Mouse (Mus musculus): ENCODE results near the gene Dennd5b. TPM values are rescaled to one million over a fixed set of nuclear protein-coding genes. Genes with fewer than 3 reads are reported as not detected.

Dennd5b gene
- polyA plus RNA-seq, 1 experiment from 2014 or later, result 5.8 TPM

DNA sequence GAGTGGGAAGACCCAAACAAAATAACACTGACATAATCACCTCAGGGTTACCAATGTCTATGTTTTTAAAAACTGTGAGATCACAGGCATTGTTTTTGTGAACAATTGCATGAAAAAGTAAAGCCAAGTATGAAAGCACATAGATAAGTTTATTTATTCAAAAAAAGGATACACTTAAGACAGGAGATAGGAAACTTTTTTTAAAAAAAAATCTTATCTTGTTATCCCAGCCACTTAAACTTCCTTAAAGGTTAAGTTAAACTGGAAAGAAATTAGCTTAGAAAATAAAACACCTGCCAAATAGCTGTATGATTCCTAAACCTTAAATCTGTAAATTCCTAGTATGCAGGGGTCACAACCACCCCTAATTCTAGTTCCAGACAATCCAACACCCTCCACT lies 2.5 kb downstream of the Dennd5b start:
- Histone ChIP-seq H3K27ac (replicated peaks) (0 out of 2 replicates have a peak overlapping the region, but pooled peaks have one; percentile 9), H3K9ac (0 out of 2 replicates have a peak overlapping the region, but pooled peaks have one; percentile 66), H3K4me3 (0 out of 2 replicates have a peak overlapping the region, but pooled peaks have one; percentile 95), H3K4me2 (peak overlapping the region; percentile 78), H3K4me1 (peaks cover 22% of the 10 kb centered on the region), H3K27me3 (replicated peaks) (no peaks in the 10 kb centered on the region; the same call in 1 of the 2 replicates), H3K9me3 (no peaks in the 10 kb centered on the region), H3K36me3 (no peaks in the 10 kb centered on the region)
- no peak for ATAC-seq (ENCODE audit: extremely low read depth, insufficient number of reproducible peaks, low FRiP score, low TSS enrichment)

DNA sequence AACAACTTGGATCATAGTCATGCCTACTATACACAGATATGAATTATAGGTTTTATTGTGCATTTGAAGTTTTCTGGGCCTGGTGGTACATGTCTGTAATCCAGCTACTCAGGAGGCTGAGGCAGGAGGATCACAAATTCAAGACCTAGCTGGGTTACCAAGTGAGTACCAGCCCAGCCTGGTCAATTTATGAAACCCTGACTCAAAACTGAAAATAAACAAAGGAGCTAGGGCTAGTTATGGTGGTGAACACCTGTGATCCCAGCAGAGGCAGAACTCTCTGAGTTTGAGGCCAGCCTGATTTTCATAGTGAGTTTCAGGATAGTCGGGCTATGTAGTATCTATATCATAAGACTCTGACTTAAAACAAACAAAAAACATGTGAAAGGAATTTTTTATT lies 4.2 kb downstream of the Dennd5b start:
- Histone ChIP-seq H3K4me3 (no peak overlapping the region), H3K27me3 (replicated peaks) (no peaks in the 10 kb centered on the region; the same call in 1 of the 2 replicates), H3K4me2 (no peak overlapping the region), H3K4me1 (peaks cover 29% of the 10 kb centered on the region), H3K36me3 (no peaks in the 10 kb centered on the region), H3K27ac (replicated peaks) (no peak overlapping the region), H3K9me3 (no peaks in the 10 kb centered on the region), H3K9ac (no peak overlapping the region)
- WGBS, result 81% methylated on average over 1 of the region's 1 CpGs
- no peak for ATAC-seq (ENCODE audit: extremely low read depth, insufficient number of reproducible peaks, low FRiP score, low TSS enrichment)

DNA sequence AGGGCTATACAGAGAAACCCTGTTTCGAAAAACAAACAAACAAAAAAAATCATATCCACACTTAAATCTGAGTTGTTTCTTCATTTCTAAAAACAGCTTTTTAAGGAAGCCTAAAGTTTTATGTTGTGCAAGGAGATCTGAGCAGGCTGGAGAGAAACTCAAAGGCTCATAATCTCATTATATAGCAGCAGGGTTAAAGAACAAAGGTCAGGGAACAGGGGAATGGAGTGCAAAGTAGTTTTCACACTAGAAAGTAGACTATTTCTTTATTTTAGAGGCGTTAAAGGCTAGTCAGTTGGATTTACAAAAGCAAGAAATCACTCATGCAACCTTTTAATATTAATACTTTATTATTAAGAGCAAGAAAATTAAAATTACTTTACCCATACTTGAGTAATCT lies 5.2 kb downstream of the Dennd5b start:
- ATAC-seq (ENCODE audit: extremely low read depth, insufficient number of reproducible peaks, low FRiP score, low TSS enrichment), result no peak
- Histone ChIP-seq H3K4me3 (no peak overlapping the region), H3K4me1 (peaks cover 26% of the 10 kb centered on the region)

DNA sequence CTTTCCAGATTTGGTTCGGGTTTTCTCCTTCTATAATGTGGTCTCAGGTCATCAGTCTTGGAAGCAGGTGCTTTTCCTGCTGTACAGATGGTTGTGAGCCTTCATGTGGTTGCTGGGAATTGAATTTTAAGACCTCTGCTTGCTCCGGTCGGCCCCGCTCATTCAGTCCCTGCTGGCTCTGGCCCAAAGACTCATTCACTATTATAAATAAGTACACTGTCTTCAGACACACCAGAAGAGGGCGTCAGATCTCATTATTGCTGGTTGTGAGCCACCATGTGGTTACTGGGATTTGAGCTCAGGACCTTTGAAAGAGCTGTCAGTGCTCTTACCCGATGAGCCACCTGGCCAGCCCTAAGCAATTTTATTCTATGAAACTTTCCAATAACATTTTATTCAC lies 6.1 kb downstream of the Dennd5b start:
- WGBS, result 64% methylated on average over 6 of the region's 6 CpGs
- no peaks in the 10 kb centered on the region for H3K9me3 ChIP-seq
- H3K27ac ChIP-seq (replicated peaks), result 0 out of 2 replicates have a peak overlapping the region, but pooled peaks have one; percentile 15
- no peaks in the 10 kb centered on the region for H3K27me3 ChIP-seq (replicated peaks)
- peaks cover 26% of the 10 kb centered on the region for H3K4me1 ChIP-seq
- H3K9ac ChIP-seq, result no peak overlapping the region
- no peaks in the 10 kb centered on the region for H3K36me3 ChIP-seq
- ATAC-seq (ENCODE audit: extremely low read depth, insufficient number of reproducible peaks, low FRiP score, low TSS enrichment), result no peak
- no peak overlapping the region for H3K4me3 ChIP-seq
- H3K4me2 ChIP-seq, result no peak overlapping the region

More for the DNA sequence above, 5.2 kb downstream of the Dennd5b start:
- Histone ChIP-seq H3K4me2 (no peak overlapping the region), H3K9me3 (no peaks in the 10 kb centered on the region), H3K36me3 (no peaks in the 10 kb centered on the region), H3K27ac (replicated peaks) (no peak overlapping the region), H3K9ac (no peak overlapping the region), H3K27me3 (replicated peaks) (no peaks in the 10 kb centered on the region; the same call in 1 of the 2 replicates)
- WGBS, result 87% methylated on average over 2 of the region's 2 CpGs

DNA sequence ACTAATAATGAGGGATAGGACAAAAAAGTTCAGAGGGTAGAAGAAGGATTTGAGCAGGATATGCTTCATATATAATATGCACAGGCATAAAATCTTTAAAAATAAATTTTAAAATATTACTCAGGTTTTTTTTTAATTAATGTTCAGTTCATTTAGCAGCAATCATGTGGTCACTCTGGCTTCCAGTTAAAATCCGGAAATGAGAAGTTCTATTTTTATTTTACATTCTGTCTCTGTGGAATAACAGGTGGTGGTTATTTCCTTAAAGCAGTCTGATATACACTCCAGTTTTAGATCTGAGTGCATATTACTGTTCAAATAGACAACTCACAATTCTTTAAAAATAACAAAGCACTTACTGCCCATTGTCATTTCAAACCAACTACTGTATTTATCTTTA lies 6.9 kb downstream of the Dennd5b start:
- no peak for ATAC-seq (ENCODE audit: extremely low read depth, insufficient number of reproducible peaks, low FRiP score, low TSS enrichment)
- H3K27ac ChIP-seq (replicated peaks), result no peak overlapping the region
- H3K4me1 ChIP-seq, result peaks cover 24% of the 10 kb centered on the region
- H3K9ac ChIP-seq, result no peak overlapping the region
- H3K4me3 ChIP-seq, result no peak overlapping the region
- H3K4me2 ChIP-seq, result no peak overlapping the region
- H3K9me3 ChIP-seq, result no peaks in the 10 kb centered on the region
- H3K27me3 ChIP-seq (replicated peaks), result no peaks in the 10 kb centered on the region
- 57% methylated on average over 1 of the region's 1 CpGs for WGBS
- H3K36me3 ChIP-seq, result no peaks in the 10 kb centered on the region

DNA sequence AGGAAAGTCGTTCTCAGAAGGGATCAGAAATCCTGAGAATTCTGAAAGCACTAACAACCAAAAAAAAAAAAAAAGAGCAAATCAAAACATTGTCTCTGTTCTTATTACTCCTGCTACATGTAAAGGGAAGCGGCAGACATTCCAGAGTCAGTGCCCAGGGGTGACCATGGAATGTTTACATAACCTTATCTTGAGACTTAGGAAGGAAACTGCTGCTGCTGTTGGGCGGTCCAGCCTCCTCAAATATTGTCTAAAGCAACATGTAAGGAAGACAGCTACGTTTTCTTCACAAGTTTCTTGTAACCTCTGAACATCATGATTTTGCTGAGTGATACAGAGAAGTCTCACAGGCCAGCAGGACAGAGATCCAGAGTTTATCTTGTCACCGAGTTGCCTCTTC lies 8.0 kb downstream of the Dennd5b start:
- 10% methylated on average over 5 of the region's 5 CpGs for WGBS
- no peaks in the 10 kb centered on the region for H3K27me3 ChIP-seq (replicated peaks)
- ATAC-seq (ENCODE audit: extremely low read depth, insufficient number of reproducible peaks, low FRiP score, low TSS enrichment), result peak; percentile 70; the same call in 1 of the 2 replicates
- H3K36me3 ChIP-seq, result no peaks in the 10 kb centered on the region
- H3K4me1 ChIP-seq, result peaks cover 22% of the 10 kb centered on the region
- peak overlapping the region; percentile 37 for H3K4me2 ChIP-seq
- no peaks in the 10 kb centered on the region for H3K9me3 ChIP-seq
- no peak overlapping the region for H3K4me3 ChIP-seq
- peak overlapping the region; percentile 45; the same call in 1 of the 2 replicates for H3K27ac ChIP-seq (replicated peaks)
- H3K9ac ChIP-seq, result 0 out of 2 replicates have a peak overlapping the region, but pooled peaks have one; percentile 14

DNA sequence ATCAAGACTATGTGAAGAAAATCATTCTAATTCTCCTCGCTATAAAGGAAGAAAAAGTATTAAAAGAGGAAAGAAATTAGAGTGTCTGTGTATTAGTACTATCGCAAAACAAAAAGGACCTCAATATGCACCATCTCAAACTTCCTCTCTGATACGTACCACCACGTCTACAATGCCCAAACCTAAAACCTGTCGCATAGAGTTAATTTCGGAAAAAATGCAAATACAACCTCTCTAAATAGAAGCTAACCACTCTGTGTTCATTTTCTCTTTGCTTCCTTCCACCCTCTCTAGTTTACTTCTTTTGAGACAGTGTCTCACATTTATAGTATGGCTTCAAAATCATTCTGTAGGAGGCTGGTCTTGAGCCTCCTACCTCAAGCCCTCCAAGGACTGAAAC lies 9.1 kb downstream of the Dennd5b start:
- Histone ChIP-seq H3K36me3 (no peaks in the 10 kb centered on the region), H3K4me2 (no peak overlapping the region), H3K4me3 (no peak overlapping the region), H3K27me3 (replicated peaks) (no peaks in the 10 kb centered on the region), H3K9me3 (no peaks in the 10 kb centered on the region), H3K9ac (no peak overlapping the region), H3K27ac (replicated peaks) (no peak overlapping the region), H3K4me1 (peaks cover 22% of the 10 kb centered on the region)
- no peak for ATAC-seq (ENCODE audit: extremely low read depth, insufficient number of reproducible peaks, low FRiP score, low TSS enrichment)
- WGBS, result 90% methylated on average over 6 of the region's 6 CpGs

DNA sequence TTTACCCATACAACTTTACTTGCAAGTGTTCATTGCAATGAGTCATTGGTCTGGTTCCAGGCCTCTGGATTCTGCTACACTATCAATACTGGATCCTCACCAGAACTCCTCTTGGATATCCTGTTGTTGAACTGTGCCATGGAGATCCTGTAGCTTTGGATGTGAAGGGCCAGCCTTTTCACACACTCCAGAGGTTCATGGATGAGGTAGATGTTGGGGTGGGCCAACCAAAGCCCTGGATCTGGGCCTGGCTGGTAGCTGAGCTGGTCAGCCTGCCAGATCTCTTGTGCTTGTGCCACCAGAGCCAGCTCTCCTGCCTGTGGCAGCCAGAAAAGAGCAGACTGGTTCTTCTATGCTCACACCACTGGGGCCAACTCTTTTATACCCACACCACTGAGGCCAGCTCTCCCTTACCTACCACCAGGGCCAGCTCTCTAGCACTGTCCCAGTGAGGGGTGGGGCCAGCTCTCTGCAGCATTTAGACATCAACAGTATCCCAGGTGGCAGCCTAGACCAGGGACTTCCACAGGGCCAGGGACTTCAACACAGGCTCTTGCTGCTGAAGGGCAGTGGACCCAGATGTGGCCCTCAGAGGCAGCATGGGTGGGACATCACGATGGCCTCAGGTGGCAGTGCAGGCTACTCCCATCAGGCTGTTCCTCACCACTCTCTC lies 24.2 kb downstream of the Dennd5b start:
- no peak for ATAC-seq (ENCODE audit: extremely low read depth, insufficient number of reproducible peaks, low FRiP score, low TSS enrichment)
- Histone ChIP-seq H3K36me3 (peaks cover 21% of the 10 kb centered on the region), H3K27me3 (replicated peaks) (no peaks in the 10 kb centered on the region), H3K27ac (replicated peaks) (no peak overlapping the region), H3K4me3 (no peak overlapping the region), H3K4me2 (no peak overlapping the region), H3K4me1 (peaks cover 16% of the 10 kb centered on the region), H3K9ac (no peak overlapping the region), H3K9me3 (no peaks in the 10 kb centered on the region)
- 75% methylated on average over 1 of the region's 1 CpGs for WGBS

DNA sequence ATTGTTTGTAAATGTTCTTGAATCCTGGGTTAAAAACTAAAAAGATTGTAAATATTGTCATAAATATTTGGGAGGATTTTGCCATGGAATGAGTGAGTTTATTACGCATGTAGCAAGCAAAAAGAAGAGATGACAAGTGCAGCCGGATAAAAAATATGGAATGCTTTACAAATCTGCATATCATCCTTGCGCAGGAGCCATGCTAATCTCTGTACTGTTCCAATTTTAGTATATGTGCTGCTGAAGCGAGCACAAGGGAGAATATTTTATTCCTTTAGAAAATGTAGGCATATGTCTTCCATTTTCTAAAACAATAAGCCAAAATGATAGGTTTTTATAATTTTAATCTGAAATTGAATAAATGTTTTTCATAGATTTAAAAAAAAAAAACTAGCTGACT lies 27.6 kb downstream of the Dennd5b start:
- Histone ChIP-seq H3K27me3 (replicated peaks) (no peaks in the 10 kb centered on the region), H3K27ac (replicated peaks) (no peak overlapping the region), H3K9me3 (no peaks in the 10 kb centered on the region), H3K4me2 (no peak overlapping the region), H3K4me3 (no peak overlapping the region), H3K36me3 (peaks cover 15% of the 10 kb centered on the region), H3K9ac (no peak overlapping the region), H3K4me1 (peaks cover 16% of the 10 kb centered on the region)
- WGBS, result 65% methylated on average over 4 of the region's 4 CpGs
- no peak for ATAC-seq (ENCODE audit: extremely low read depth, insufficient number of reproducible peaks, low FRiP score, low TSS enrichment)

DNA sequence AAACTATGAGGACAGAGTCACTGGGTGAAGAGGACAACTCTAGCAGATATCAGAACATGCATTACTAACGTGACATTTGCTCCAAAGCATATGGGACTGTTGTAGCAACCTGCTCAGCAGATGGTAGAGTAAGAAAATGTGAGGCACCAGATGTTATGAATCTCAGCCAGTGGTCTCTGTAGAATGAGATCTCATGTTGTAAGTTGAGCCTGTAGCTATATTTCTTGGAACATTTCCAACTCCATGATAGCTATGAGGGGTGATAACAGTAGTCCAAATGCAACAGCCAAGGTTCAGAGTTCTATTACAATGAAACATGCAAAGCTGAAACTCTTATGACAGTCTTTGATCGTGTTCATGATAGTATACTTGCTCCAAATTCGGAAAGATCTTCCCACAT lies 28.6 kb downstream of the Dennd5b start:
- Histone ChIP-seq H3K36me3 (peaks cover 18% of the 10 kb centered on the region), H3K27ac (replicated peaks) (no peak overlapping the region), H3K27me3 (replicated peaks) (no peaks in the 10 kb centered on the region), H3K4me1 (peaks cover 16% of the 10 kb centered on the region), H3K9me3 (no peaks in the 10 kb centered on the region), H3K9ac (no peak overlapping the region), H3K4me3 (no peak overlapping the region), H3K4me2 (no peak overlapping the region)
- ATAC-seq (ENCODE audit: extremely low read depth, insufficient number of reproducible peaks, low FRiP score, low TSS enrichment), result no peak
- WGBS, result 45% methylated on average over 3 of the region's 3 CpGs

DNA sequence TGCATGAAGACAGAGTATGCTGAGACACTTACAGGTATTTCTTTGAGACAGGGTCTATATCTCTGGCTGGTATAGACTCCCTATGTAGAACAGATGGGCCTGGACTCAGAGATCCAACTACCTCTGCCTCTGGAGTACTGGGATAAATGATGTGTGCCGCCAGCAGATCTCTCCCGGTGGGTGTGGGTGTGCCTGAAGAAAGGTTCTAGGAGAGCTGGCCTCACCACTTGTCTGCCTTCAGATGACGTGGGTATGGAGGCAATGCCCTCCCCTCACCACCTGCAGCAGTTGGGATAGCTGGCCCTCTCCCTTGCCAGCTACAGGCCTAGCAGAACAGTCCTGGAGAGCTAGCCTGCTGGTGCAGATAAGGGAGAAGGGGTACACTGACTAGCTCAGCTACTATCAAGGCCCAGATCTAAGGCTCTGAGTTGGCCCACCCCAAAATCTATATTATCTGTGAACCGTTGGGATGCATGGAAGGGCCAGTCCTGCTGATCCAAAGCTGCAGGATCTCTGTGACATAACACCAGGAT lies 30.8 kb downstream of the Dennd5b start:
- peaks cover 19% of the 10 kb centered on the region for H3K36me3 ChIP-seq
- ATAC-seq (ENCODE audit: extremely low read depth, insufficient number of reproducible peaks, low FRiP score, low TSS enrichment), result no peak
- H3K4me3 ChIP-seq, result no peak overlapping the region
- H3K4me1 ChIP-seq, result peaks cover 16% of the 10 kb centered on the region
- H3K9ac ChIP-seq, result no peak overlapping the region
- no peak overlapping the region for H3K27ac ChIP-seq (replicated peaks)
- WGBS, result 68% methylated on average over 4 of the region's 4 CpGs
- H3K4me2 ChIP-seq, result no peak overlapping the region
- no peaks in the 10 kb centered on the region for H3K27me3 ChIP-seq (replicated peaks)
- H3K9me3 ChIP-seq, result no peaks in the 10 kb centered on the region

DNA sequence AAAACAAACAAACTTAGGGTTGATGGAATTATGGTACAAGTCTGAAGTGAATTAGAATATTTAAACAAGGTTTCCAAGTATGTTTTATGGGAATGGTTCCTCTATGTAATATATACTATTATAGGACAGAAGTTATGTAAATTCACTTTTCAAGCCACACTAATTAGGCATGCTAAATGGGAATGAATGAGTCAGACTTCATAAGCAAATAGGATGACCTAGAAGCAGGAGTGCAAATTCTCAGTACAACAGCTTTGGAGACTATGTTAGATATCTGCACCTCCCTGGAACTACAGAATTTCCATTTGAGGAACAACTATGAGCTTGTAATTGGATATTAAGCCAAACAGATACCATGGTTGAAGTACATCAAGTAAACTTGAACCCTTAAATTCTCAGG lies 38.1 kb downstream of the Dennd5b start:
- no peak for ATAC-seq (ENCODE audit: extremely low read depth, insufficient number of reproducible peaks, low FRiP score, low TSS enrichment)
- Histone ChIP-seq H3K4me2 (no peak overlapping the region), H3K36me3 (peaks cover 15% of the 10 kb centered on the region), H3K9ac (no peak overlapping the region), H3K9me3 (no peaks in the 10 kb centered on the region), H3K27me3 (replicated peaks) (no peaks in the 10 kb centered on the region), H3K27ac (replicated peaks) (no peak overlapping the region), H3K4me3 (no peak overlapping the region), H3K4me1 (peaks cover 10% of the 10 kb centered on the region)
